In genomic region chr6:140678658-140679271, GRCm38 (mm10) we compare ENCODE assay signal across 10 mouse cellular contexts. TPM values are rescaled to one million over a fixed set of nuclear protein-coding genes. Genes with fewer than 3 reads are reported as not detected.
DNase-seq lines count a peak whose midpoint lies in the region; ATAC-seq and TF ChIP-seq lines count a peak whose summit lies in the region.
"Had no signal": no experiment of that assay in that cellular context is flagged by ENCODE, and none has a peak within 500 bp of the region (broad histone marks: within the 10 kb centered on the region; RNA-seq: fewer than 3 reads in every experiment).

No protein-coding gene starts in this region.

- H3K4me2 ChIP-seq in heart, embryonic 15.5 days: no peak overlapping the region
- peak overlapping the region; percentile 2; the same call in 1 of the 2 replicates for H3K4me2 ChIP-seq in forebrain, embryonic 11.5 days (ENCODE audit: low read depth, low read length, severe bottlenecking)
- peak overlapping the region; percentile 29 for H3K4me2 ChIP-seq in kidney, embryonic 15.5 days

- 0 out of 2 replicates have a peak overlapping the region, but pooled peaks have one; percentile 1 for H3K27ac ChIP-seq in heart, embryonic 15.5 days
- no peak overlapping the region for H3K27ac ChIP-seq in forebrain, embryonic 11.5 days (ENCODE audit: low read depth, low read length)
- H3K27ac ChIP-seq in kidney, embryonic 15.5 days: peak overlapping the region; percentile 84

- H3K27me3 ChIP-seq in heart, embryonic 15.5 days: no peaks in the 10 kb centered on the region
- H3K27me3 ChIP-seq in forebrain, embryonic 11.5 days (ENCODE audit: control insufficient read depth, insufficient read depth, low read length): no peaks in the 10 kb centered on the region
- no peaks in the 10 kb centered on the region for H3K27me3 ChIP-seq in kidney, embryonic 15.5 days

- H3K36me3 ChIP-seq in heart, embryonic 15.5 days: no peaks in the 10 kb centered on the region
- no peaks in the 10 kb centered on the region for H3K36me3 ChIP-seq in forebrain, embryonic 11.5 days (ENCODE audit: control insufficient read depth, insufficient read depth, low read length)
- H3K36me3 ChIP-seq in kidney, embryonic 15.5 days: no peaks in the 10 kb centered on the region

- 31% methylated on average over 15 of the region's 15 CpGs for WGBS in heart, embryonic 15.5 days
- 21% methylated on average over 15 of the region's 15 CpGs for WGBS in forebrain, embryonic 11.5 days
- WGBS in kidney, embryonic 15.5 days: 14% methylated on average over 15 of the region's 15 CpGs

- no peaks in the 10 kb centered on the region for H3K9me3 ChIP-seq in heart, embryonic 15.5 days (replicated peaks)
- no peaks in the 10 kb centered on the region for H3K9me3 ChIP-seq in forebrain, embryonic 11.5 days (ENCODE audit: control insufficient read depth, low read length)
- no peaks in the 10 kb centered on the region for H3K9me3 ChIP-seq in kidney, embryonic 15.5 days (replicated peaks)

- no peak overlapping the region for H3K9ac ChIP-seq in heart, embryonic 15.5 days
- peak overlapping the region; percentile 10; the same call in 1 of the 2 replicates for H3K9ac ChIP-seq in forebrain, embryonic 11.5 days (ENCODE audit: low read length)
- no peak overlapping the region for H3K9ac ChIP-seq in kidney, embryonic 15.5 days

- H3K4me1 ChIP-seq in heart, embryonic 15.5 days (replicated peaks): peaks cover 31% of the 10 kb centered on the region
- peaks cover 3% of the 10 kb centered on the region; the same call in 1 of the 2 replicates for H3K4me1 ChIP-seq in forebrain, embryonic 11.5 days (replicated peaks; ENCODE audit: control insufficient read depth, insufficient read depth, low read length)
- H3K4me1 ChIP-seq in kidney, embryonic 15.5 days: peaks cover 59% of the 10 kb centered on the region

- TF ChIP-seq CTCF in brain, embryonic 14.5 days (IDR thresholded peaks at IDR 0.05; ENCODE audit: borderline replicate concordance, extremely low read depth, insufficient read depth, insufficient read length): no peak

- intact Hi-C loops in gastrocnemius, postnatal 14 days (cut with DNase I; ENCODE audit: low total_unique reads): no loop called here

- ATAC-seq in heart, embryonic 15.5 days (replicated peaks; ENCODE audit: insufficient number of reproducible peaks, insufficient read depth, low FRiP score, low read depth): no peak
- peak; percentile 74 for ATAC-seq in forebrain, embryonic 11.5 days (replicated peaks; ENCODE audit: low FRiP score)
- ATAC-seq in kidney, embryonic 15.5 days (replicated peaks; ENCODE audit: low FRiP score): peak; percentile 87

- DNase-seq in heart, postnatal 4 days: no peak
- DNase-seq in brain, embryonic 14.5 days (ENCODE audit: low read depth): peak; percentile 90
- peak; percentile 72 for DNase-seq in forebrain, embryonic 11.5 days (ENCODE audit: low spot score)
- peak; percentile 48 for DNase-seq in lung, postnatal 25 days (ENCODE audit: low spot score)
- peak; percentile 17 to 26 for DNase-seq in right cerebral cortex, postnatal 36 days (ENCODE audit: low spot score in 2 of 2)
- no peak for DNase-seq in gastrocnemius, postnatal 14 days

- TF ChIP-seq POLR2A in brain, embryonic 14.5 days (IDR thresholded peaks at IDR 0.05; ENCODE audit: borderline replicate concordance, extremely low read depth, insufficient read depth, insufficient read length, poor library complexity, severe bottlenecking): no peak

- no peak overlapping the region for H3K4me3 ChIP-seq in heart, embryonic 15.5 days
- no peak overlapping the region for H3K4me3 ChIP-seq in forebrain, embryonic 11.5 days (ENCODE audit: low read depth, low read length)
- no peak overlapping the region for H3K4me3 ChIP-seq in kidney, embryonic 15.5 days (replicated peaks)

RNA-seq across cellular contexts. Expression of gene Gm11077, which starts 50.3 kb away (rescaled TPM):
- not detected in 2 replicates for polyA plus RNA-seq in heart, embryonic 15.5 days (2015; fragmentation: Nextera tagmentation; extraction: Ambion mirVana)
- total RNA-seq in heart, postnatal 4 days (2021): not detected
- not detected in 2 replicates for polyA plus RNA-seq in brain, embryonic 14.5 days (2012; rRNA removed)
- not detected in 2 replicates for polyA plus RNA-seq in forebrain, embryonic 11.5 days (2014; fragmentation: Nextera tagmentation; extraction: Ambion mirVana)
- polyA plus RNA-seq in kidney, embryonic 15.5 days (2015; fragmentation: Nextera tagmentation; extraction: Ambion mirVana): not detected in 2 replicates
- not detected for total RNA-seq in gastrocnemius, postnatal 14 days (2021)
- total RNA-seq: left cerebral cortex, adult 8-10 months; MEL had no signal

RNA-seq across cellular contexts. Expression of gene Aebp2, which starts 56.3 kb away (rescaled TPM):
- polyA plus RNA-seq in heart, embryonic 15.5 days (2015; fragmentation: Nextera tagmentation; extraction: Ambion mirVana): 7.3 and 9.2 TPM in 2 replicates
- 10 to 100 TPM; 49.0 to 49.1 TPM for total RNA-seq in heart, postnatal 4 days (2021)
- polyA plus RNA-seq in brain, embryonic 14.5 days (2012; rRNA removed): 30.0 and 36.8 TPM in 2 replicates
- 15.1 and 15.2 TPM in 2 replicates for polyA plus RNA-seq in forebrain, embryonic 11.5 days (2014; fragmentation: Nextera tagmentation; extraction: Ambion mirVana)
- polyA plus RNA-seq in kidney, embryonic 15.5 days (2015; fragmentation: Nextera tagmentation; extraction: Ambion mirVana): 11.4 and 11.7 TPM in 2 replicates
- total RNA-seq in gastrocnemius, postnatal 14 days (2021): 10 to 100 TPM; 29.9 to 32.0 TPM

Comparison
In these comparisons a context has a peak if more than half of its experiments do, and no peak if none do; other contexts are left out.
1. DNase-seq: peak in brain, embryonic 14.5 days (single experiment), forebrain, embryonic 11.5 days (single experiment), lung, postnatal 25 days (single experiment) and right cerebral cortex, postnatal 36 days (2 of 2); none in heart, postnatal 4 days (single experiment) and gastrocnemius, postnatal 14 days (single experiment).